Comparison of ENCODE assay signal across 20 mouse cellular contexts in the genomic region with DNA sequence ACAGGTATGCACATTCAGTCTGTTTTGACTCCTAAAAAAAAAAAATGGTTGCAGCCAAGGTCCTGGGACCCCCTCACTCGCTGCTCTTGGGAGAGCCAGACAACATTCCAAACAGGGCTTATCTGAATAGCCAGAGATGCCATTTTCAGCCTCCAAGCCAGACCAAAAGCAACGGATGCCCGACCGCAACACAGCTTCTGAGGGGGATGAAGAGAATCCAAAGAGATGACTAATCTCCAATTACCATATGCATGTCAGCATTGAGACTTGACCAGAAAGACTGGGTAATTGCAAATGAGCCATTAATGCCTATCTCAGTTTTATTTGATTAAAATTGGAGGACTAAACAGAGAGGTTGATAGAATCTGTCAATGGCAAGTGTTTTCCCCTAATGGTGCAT.
DNase-seq lines count a peak whose midpoint lies in the region; ATAC-seq and TF ChIP-seq lines count a peak whose summit lies in the region.
"Had no signal": no experiment of that assay in that cellular context is flagged by ENCODE, and none has a peak within 500 bp of the region (broad histone marks: within the 10 kb centered on the region; RNA-seq: fewer than 3 reads in every experiment).

No protein-coding gene starts in this region.

- H3K4me2 ChIP-seq in neural tube, embryonic 13.5 days, result no peak overlapping the region
- no peak overlapping the region for H3K4me2 ChIP-seq in neural tube, embryonic 15.5 days
- H3K4me2 ChIP-seq: heart, embryonic 12.5 days; kidney, embryonic 15.5 days; neural tube, embryonic 12.5 days had no signal

- H3K4me1 ChIP-seq in heart, adult 2 months (ENCODE audit: control insufficient read depth, insufficient read depth, low read length), result no peaks in the 10 kb centered on the region
- H3K4me1 ChIP-seq in neural tube, embryonic 13.5 days (replicated peaks), result peaks cover 48% of the 10 kb centered on the region
- peaks cover 31% of the 10 kb centered on the region for H3K4me1 ChIP-seq in neural tube, embryonic 15.5 days

- H3K4me3 ChIP-seq in heart, adult 2 months, result no peak overlapping the region
- H3K4me3 ChIP-seq in neural tube, embryonic 13.5 days, result no peak overlapping the region
- H3K4me3 ChIP-seq in neural tube, embryonic 15.5 days (replicated peaks), result no peak overlapping the region
- H3K4me3 ChIP-seq: embryonic facial prominence, embryonic 10.5 days; erythroblast, embryonic 14.5 days; heart, embryonic 12.5 days; kidney, embryonic 15.5 days; neural tube, embryonic 12.5 days had no signal

- H3K36me3 ChIP-seq in heart, adult 2 months (ENCODE audit: control insufficient read depth, insufficient read depth, low read length), result no peaks in the 10 kb centered on the region
- no peaks in the 10 kb centered on the region for H3K36me3 ChIP-seq in neural tube, embryonic 13.5 days
- H3K36me3 ChIP-seq in neural tube, embryonic 15.5 days, result no peaks in the 10 kb centered on the region
- H3K36me3 ChIP-seq: heart, embryonic 12.5 days; kidney, embryonic 15.5 days; neural tube, embryonic 12.5 days had no signal

- no peak for TF ChIP-seq EP300 in heart, adult 2 months (IDR thresholded peaks at IDR 0.05; ENCODE audit: insufficient read depth, low read depth, low read length)

- TF ChIP-seq CTCF in heart, adult 2 months (IDR thresholded peaks at IDR 0.05), result no peak

- 44% methylated on average over 4 of the region's 4 CpGs for WGBS in heart, adult 2 months
- 41% methylated on average over 4 of the region's 4 CpGs for WGBS in neural tube, embryonic 13.5 days
- WGBS in neural tube, embryonic 15.5 days, result 43% methylated on average over 4 of the region's 4 CpGs

- DNase-seq in heart, adult 11 months, result peak; percentile 62
- DNase-seq in heart, adult 2 months, result no peak
- peak; percentile 18 for DNase-seq in brain, adult 2 months (ENCODE audit: low read depth, low spot score)
- DNase-seq in lung, postnatal 4 days, result no peak
- no peak for DNase-seq in thymus, adult 18-20 months
- DNase-seq: adrenal gland, adult 8-10 months; B cell, adult 2 months; cerebellum, adult 18-20 months; gastrocnemius, postnatal 36 days; left cerebral cortex, postnatal 4 days; lung, adult 18-20 months had no signal

- H3K27me3 ChIP-seq in heart, adult 2 months (ENCODE audit: control insufficient read depth, insufficient read depth, low read length), result no peaks in the 10 kb centered on the region
- no peaks in the 10 kb centered on the region for H3K27me3 ChIP-seq in neural tube, embryonic 13.5 days
- no peaks in the 10 kb centered on the region for H3K27me3 ChIP-seq in neural tube, embryonic 15.5 days (replicated peaks)
- H3K27me3 ChIP-seq: heart, embryonic 12.5 days; kidney, embryonic 15.5 days; neural tube, embryonic 12.5 days had no signal

- ATAC-seq in neural tube, embryonic 13.5 days (ENCODE audit: low read depth), result no peak
- no peak for ATAC-seq in neural tube, embryonic 15.5 days (ENCODE audit: low FRiP score)
- no peak for ATAC-seq in cerebellum, adult (ENCODE audit: insufficient number of reproducible peaks, low FRiP score, low TSS enrichment)
- ATAC-seq: inflammation-experienced regulatory T-cells, adult 6 months had no signal

- H3K9ac ChIP-seq in heart, adult 2 months (ENCODE audit: low read depth, low read length), result no peak overlapping the region
- H3K9ac ChIP-seq in neural tube, embryonic 13.5 days, result no peak overlapping the region
- H3K9ac ChIP-seq in neural tube, embryonic 15.5 days (replicated peaks), result no peak overlapping the region
- H3K9ac ChIP-seq: heart, embryonic 12.5 days; kidney, embryonic 15.5 days; neural tube, embryonic 12.5 days had no signal

- H3K27ac ChIP-seq in heart, adult 2 months, result no peak overlapping the region
- peak overlapping the region; percentile 74 for H3K27ac ChIP-seq in neural tube, embryonic 13.5 days (replicated peaks)
- H3K27ac ChIP-seq in neural tube, embryonic 15.5 days (replicated peaks), result no peak overlapping the region; the same call in 1 of the 2 replicates
- H3K27ac ChIP-seq: embryonic facial prominence, embryonic 10.5 days; kidney, embryonic 15.5 days; neural tube, embryonic 12.5 days had no signal

- intact Hi-C loops in heart, adult 2 months (cut with DNase I), result no loop called here

- no peak for TF ChIP-seq POLR2A in heart, adult 2 months (IDR thresholded peaks at IDR 0.05; ENCODE audit: insufficient read depth, low read depth, low read length)

- H3K79me2 ChIP-seq in heart, adult 2 months (replicated peaks; ENCODE audit: control insufficient read depth, insufficient read depth, low read length), result no peaks in the 10 kb centered on the region

- no peaks in the 10 kb centered on the region for H3K9me3 ChIP-seq in neural tube, embryonic 13.5 days
- H3K9me3 ChIP-seq in neural tube, embryonic 15.5 days (replicated peaks), result no peaks in the 10 kb centered on the region
- H3K9me3 ChIP-seq: embryonic facial prominence, embryonic 10.5 days; heart, embryonic 12.5 days; kidney, embryonic 15.5 days; neural tube, embryonic 12.5 days had no signal

Comparison
In these comparisons a context has a peak if more than half of its experiments do, and no peak if none do; other contexts are left out.
1. DNase-seq: peak in heart, adult 11 months (single experiment) and brain, adult 2 months (single experiment); none in heart, adult 2 months (0 of 2), lung, postnatal 4 days (0 of 2) and thymus, adult 18-20 months (0 of 2).